Mouse (Mus musculus) bone marrow macrophage, adult 2 months (primary cell): ENCODE data around the gene Rtf2. TPM values are rescaled to one million over a fixed set of nuclear protein-coding genes. Genes with fewer than 3 reads are reported as not detected.

Experiments
- H3K27ac ChIP-seq: 2 replicates; pipeline ENCODE4 v1.5.1; 2012; ENCODE audit warnings: low read depth, low read length; ENCODE audit not compliant: insufficient read depth
- H3K4me1 ChIP-seq: 2 replicates; pipeline ENCODE4 v1.6.1; 2012; ENCODE audit warnings: low read length; ENCODE audit not compliant: control insufficient read depth, insufficient read depth
- H3K4me3 ChIP-seq: 2 replicates; pipeline ENCODE4 v1.5.1; 2012; ENCODE audit warnings: mild to moderate bottlenecking, low read length, moderate library complexity; ENCODE audit not compliant: insufficient read depth
- CTCF ChIP-seq: IDR thresholded peaks from 2 replicates; pipeline ENCODE4 v1.5.1; 2012; ENCODE audit warnings: low read depth, mild to moderate bottlenecking, low read length, moderate library complexity
- POLR2A ChIP-seq: IDR thresholded peaks from 2 replicates; pipeline ENCODE4 v1.6.1; 2012; ENCODE audit warnings: mild to moderate bottlenecking, low read depth, low read length, borderline replicate concordance
- polyA plus RNA-seq: library from polyadenylated mRNA; stranded (reverse); fragments of >200 nt; gene quantifications from 2 replicates; pipeline ENCODE4 v1.2.4, GENCODE M21; 2012; ENCODE audit not compliant: missing spikeins, insufficient read depth, insufficient read length

Gene Rtf2
- polyA plus RNA-seq, 1 experiment, result 111 TPM

GRCm38 (mm10) chr2:172405011-172405410, 35.3 kb upstream of the Rtf2 start:
- Histone ChIP-seq H3K27ac (no peak overlapping the region), H3K4me3 (no peak overlapping the region), H3K4me1 (peaks cover 55% of the 10 kb centered on the region)
- no peak for TF ChIP-seq CTCF
- TF ChIP-seq POLR2A, result no peak

GRCm38 (mm10) chr2:172406173-172406572, 34.2 kb upstream of the Rtf2 start:
- Histone ChIP-seq H3K4me1 (peaks cover 55% of the 10 kb centered on the region), H3K27ac (peak overlapping the region; percentile 77), H3K4me3 (no peak overlapping the region)
- TF ChIP-seq CTCF (no peak), POLR2A (no peak)

- no peak overlapping the region for H3K4me3 ChIP-seq
- no peak for TF ChIP-seq CTCF
- no peak for TF ChIP-seq POLR2A
- H3K27ac ChIP-seq, result no peak overlapping the region
- peaks cover 47% of the 10 kb centered on the region for H3K4me1 ChIP-seq
Observed at GRCm38 (mm10) chr2:172407499-172407898, 32.9 kb upstream of the Rtf2 start.

- peaks cover 22% of the 10 kb centered on the region for H3K4me1 ChIP-seq
- TF ChIP-seq CTCF (no peak), POLR2A (no peak)
- H3K27ac ChIP-seq, result no peak overlapping the region
- H3K4me3 ChIP-seq, result no peak overlapping the region
Observed at GRCm38 (mm10) chr2:172410686-172411085, 29.7 kb upstream of the Rtf2 start.

GRCm38 (mm10) chr2:172411091-172411490, 29.3 kb upstream of the Rtf2 start:
- H3K27ac ChIP-seq, result no peak overlapping the region
- H3K4me1 ChIP-seq, result peaks cover 18% of the 10 kb centered on the region
- TF ChIP-seq CTCF (no peak), POLR2A (no peak)
- H3K4me3 ChIP-seq, result no peak overlapping the region

- TF ChIP-seq CTCF (no peak), POLR2A (no peak)
- Histone ChIP-seq H3K27ac (no peak overlapping the region), H3K4me3 (no peak overlapping the region), H3K4me1 (peaks cover 11% of the 10 kb centered on the region)
Observed at GRCm38 (mm10) chr2:172412454-172412853, 27.9 kb upstream of the Rtf2 start.

GRCm38 (mm10) chr2:172413273-172413672, 27.1 kb upstream of the Rtf2 start:
- Histone ChIP-seq H3K4me1 (peaks cover 10% of the 10 kb centered on the region), H3K4me3 (no peak overlapping the region), H3K27ac (no peak overlapping the region)
- TF ChIP-seq CTCF (no peak), POLR2A (no peak)

GRCm38 (mm10) chr2:172413894-172414293, 26.5 kb upstream of the Rtf2 start:
- Histone ChIP-seq H3K4me1 (peaks cover 10% of the 10 kb centered on the region), H3K4me3 (no peak overlapping the region), H3K27ac (no peak overlapping the region)
- no peak for TF ChIP-seq CTCF

- Histone ChIP-seq H3K4me3 (no peak overlapping the region), H3K4me1 (peaks cover 7% of the 10 kb centered on the region), H3K27ac (no peak overlapping the region)
- TF ChIP-seq POLR2A (no peak), CTCF (no peak)
Observed at GRCm38 (mm10) chr2:172416218-172416617, 24.1 kb upstream of the Rtf2 start.

GRCm38 (mm10) chr2:172416876-172417275, 23.5 kb upstream of the Rtf2 start:
- H3K4me1 ChIP-seq, result peaks cover 4% of the 10 kb centered on the region
- H3K4me3 ChIP-seq, result no peak overlapping the region
- TF ChIP-seq CTCF, result no peak
- TF ChIP-seq POLR2A, result no peak
- no peak overlapping the region for H3K27ac ChIP-seq

- no peak overlapping the region for H3K27ac ChIP-seq
- H3K4me1 ChIP-seq, result peaks cover 3% of the 10 kb centered on the region
- TF ChIP-seq POLR2A (no peak), CTCF (no peak)
- no peak overlapping the region for H3K4me3 ChIP-seq
Observed at GRCm38 (mm10) chr2:172418208-172418607, 22.1 kb upstream of the Rtf2 start.

- H3K4me1 ChIP-seq, result no peaks in the 10 kb centered on the region
- TF ChIP-seq POLR2A (no peak), CTCF (no peak)
- no peak overlapping the region for H3K27ac ChIP-seq
- no peak overlapping the region for H3K4me3 ChIP-seq
Observed at GRCm38 (mm10) chr2:172430609-172431008, 9.7 kb upstream of the Rtf2 start.
